Mouse (Mus musculus) intestine, postnatal 0 days (tissue): ENCODE measurements at regions not wholly inside any gene's neighbourhood (a gene's known extent, or its start where the extent isn't known, plus 50 kb on each side); places are given as distances from the start of the nearest gene placed in this dataset.
"Not testable (repeated sequence)": the region's sequence is repeated elsewhere in the genome, so short reads cannot be mapped to it uniquely, and the experiment has no call there.

Experiments used
- ATAC-seq: fragments of 200-750 bp; cut with Nextera tagmentation; 2 replicates; pipeline ENCODE4 v1.8.0; 2017; ENCODE audit warnings: mild to moderate bottlenecking, moderate TSS enrichment, moderate library complexity
- H3K27ac ChIP-seq: fragments of 300-500 bp; sonication (generic); 2 replicates; pipeline ENCODE4 v1.5.1; 2014; ENCODE audit warnings: mild to moderate bottlenecking, low read depth, low read length, moderate library complexity
- H3K27me3 ChIP-seq: fragments of 300-500 bp; sonication (generic); replicated peaks from 2 replicates; pipeline ENCODE4 v1.6.1; 2014; ENCODE audit warnings: low read length, mixed read lengths; ENCODE audit not compliant: control insufficient read depth, insufficient read depth
- H3K36me3 ChIP-seq: fragments of 300-500 bp; sonication (generic); 2 replicates; pipeline ENCODE4 v1.6.1; 2014; ENCODE audit warnings: mild to moderate bottlenecking, moderate library complexity; ENCODE audit not compliant: control insufficient read depth, insufficient read depth
- H3K4me1 ChIP-seq: fragments of 300-500 bp; sonication (generic); replicated peaks from 2 replicates; pipeline ENCODE4 v1.6.1; 2014; ENCODE audit warnings: antibody characterized with exemption, low read length, mixed read lengths; ENCODE audit not compliant: control insufficient read depth, insufficient read depth
- H3K4me2 ChIP-seq: fragments of 300-500 bp; sonication (generic); replicated peaks from 2 replicates; pipeline ENCODE4 v1.6.1; 2014; ENCODE audit warnings: low read depth, mild to moderate bottlenecking, moderate library complexity
- H3K4me3 ChIP-seq: fragments of 300-500 bp; sonication (generic); 2 replicates; pipeline ENCODE4 v1.5.1; 2014; ENCODE audit warnings: low read depth, low read length
- H3K9ac ChIP-seq: fragments of 300-500 bp; sonication (generic); 2 replicates; pipeline ENCODE4 v1.6.1; 2014; ENCODE audit warnings: mild to moderate bottlenecking, low read depth, low read length
- H3K9me3 ChIP-seq: fragments of 300-500 bp; sonication (generic); 2 replicates; pipeline ENCODE4 v1.6.1; 2016; ENCODE audit warnings: mixed run types; ENCODE audit not compliant: control insufficient read depth
- CTCF ChIP-seq: sonication (generic); IDR thresholded peaks from 2 replicates; pipeline ENCODE4 v1.5.1; 2016; ENCODE audit warnings: low read depth, mild to moderate bottlenecking, control low read depth, antibody characterized with exemption, moderate library complexity
- WGBS: fragments of 180-500 bp; shearing (Covaris S2); extraction: QIAGEN DNeasy Blood & Tissue Kit; methylation state at CpG from one replicate; pipeline ENCODE4 v1.1.7; 2014; 5-methylcytosine and 5-hydroxymethylcytosine counted together

GRCm38 (mm10) chr8:126872574-126872973 lies 73.1 kb downstream of the Tomm20 start:
- Histone ChIP-seq H3K4me2 (no peak overlapping the region), H3K27ac (no peak overlapping the region), H3K9me3 (no peaks in the 10 kb centered on the region), H3K36me3 (no peaks in the 10 kb centered on the region), H3K4me1 (peaks cover 10% of the 10 kb centered on the region), H3K9ac (no peak overlapping the region), H3K27me3 (no peaks in the 10 kb centered on the region), H3K4me3 (no peak overlapping the region)
- ATAC-seq, result no peak
- 85% methylated on average over 4 of the region's 4 CpGs for WGBS
- TF ChIP-seq CTCF, result no peak

- Histone ChIP-seq H3K36me3 (no peaks in the 10 kb centered on the region), H3K9ac (no peak overlapping the region), H3K4me3 (no peak overlapping the region), H3K4me2 (no peak overlapping the region), H3K4me1 (peaks cover 10% of the 10 kb centered on the region), H3K9me3 (no peaks in the 10 kb centered on the region), H3K27ac (no peak overlapping the region), H3K27me3 (no peaks in the 10 kb centered on the region)
- 89% methylated on average over 8 of the region's 8 CpGs for WGBS
- ATAC-seq, result no peak
- TF ChIP-seq CTCF, result no peak
Observed at GRCm38 (mm10) chr8:126872133-126872532, 73.5 kb downstream of the Tomm20 start.

GRCm38 (mm10) chr8:126869464-126869850 lies 76.2 kb downstream of the Tomm20 start:
- Histone ChIP-seq H3K4me3 (no peak overlapping the region), H3K27me3 (no peaks in the 10 kb centered on the region), H3K4me1 (no peaks in the 10 kb centered on the region), H3K4me2 (no peak overlapping the region), H3K9ac (no peak overlapping the region), H3K27ac (no peak overlapping the region), H3K9me3 (no peaks in the 10 kb centered on the region), H3K36me3 (no peaks in the 10 kb centered on the region)
- WGBS, result 75% methylated on average over 1 of the region's 1 CpGs
- ATAC-seq, result no peak
- no peak for TF ChIP-seq CTCF

- no peaks in the 10 kb centered on the region for H3K27me3 ChIP-seq
- 68% methylated on average over 3 of the region's 3 CpGs for WGBS
- no peak overlapping the region for H3K27ac ChIP-seq
- H3K4me2 ChIP-seq, result no peak overlapping the region
- ATAC-seq, result no peak
- no peaks in the 10 kb centered on the region for H3K4me1 ChIP-seq
- no peak overlapping the region for H3K9ac ChIP-seq
- H3K9me3 ChIP-seq, result no peaks in the 10 kb centered on the region
- no peaks in the 10 kb centered on the region for H3K36me3 ChIP-seq
- TF ChIP-seq CTCF, result no peak
- no peak overlapping the region for H3K4me3 ChIP-seq
Observed at GRCm38 (mm10) chr8:126868831-126869463, 76.7 kb downstream of the Tomm20 start.

- H3K27ac ChIP-seq, result no peak overlapping the region
- peak; percentile 38; the same call in 1 of the 2 replicates for ATAC-seq
Observed at GRCm38 (mm10) chr8:126867121-126867988, 78.3 kb downstream of the Tomm20 start.

GRCm38 (mm10) chr8:126864314-126864948 lies 81.2 kb downstream of the Tomm20 start:
- Histone ChIP-seq H3K9ac (no peak overlapping the region), H3K4me2 (no peak overlapping the region), H3K9me3 (no peaks in the 10 kb centered on the region), H3K4me3 (no peak overlapping the region), H3K27me3 (no peaks in the 10 kb centered on the region), H3K36me3 (no peaks in the 10 kb centered on the region), H3K27ac (no peak overlapping the region), H3K4me1 (no peaks in the 10 kb centered on the region; the same call in 1 of the 2 replicates)
- no peak for TF ChIP-seq CTCF
- WGBS, result 81% methylated on average over 10 of the region's 10 CpGs
- no peak for ATAC-seq

More at GRCm38 (mm10) chr8:126867121-126867988, 78.3 kb downstream of the Tomm20 start:
- no peaks in the 10 kb centered on the region for H3K27me3 ChIP-seq
- H3K9ac ChIP-seq, result no peak overlapping the region
- no peak overlapping the region for H3K4me3 ChIP-seq
- no peak for TF ChIP-seq CTCF
- 80% methylated on average over 14 of the region's 14 CpGs for WGBS
- H3K36me3 ChIP-seq, result no peaks in the 10 kb centered on the region
- no peaks in the 10 kb centered on the region for H3K9me3 ChIP-seq
- no peak overlapping the region for H3K4me2 ChIP-seq
- H3K4me1 ChIP-seq, result no peaks in the 10 kb centered on the region

- 85% methylated on average over 1 of the region's 1 CpGs for WGBS
- not testable (repeated sequence) for H3K9ac ChIP-seq, H3K4me2 ChIP-seq, H3K9me3 ChIP-seq, H3K36me3 ChIP-seq, H3K4me1 ChIP-seq, H3K27ac ChIP-seq, H3K4me3 ChIP-seq, ATAC-seq, H3K27me3 ChIP-seq
Observed at GRCm38 (mm10) chr8:126863661-126864060, 82.0 kb downstream of the Tomm20 start.
